Mouse (Mus musculus) limb, embryonic 10.5 days (tissue): Measurements from ENCODE around the gene P3h3. TPM values are rescaled to one million over a fixed set of nuclear protein-coding genes. Genes with fewer than 3 reads are reported as not detected.
"Not testable (repeated sequence)": the region's sequence is repeated elsewhere in the genome, so short reads cannot be mapped to it uniquely, and the experiment has no call there.

Experiments used
- DNase-seq: peaks from one replicate; pipeline ENCODE4 v3.0.0-alpha.2; 2017; ENCODE audit warnings: low spot score
- H3K27ac ChIP-seq: fragments of 300-500 bp; sonication (generic); 2 replicates; pipeline ENCODE4 v1.5.1; 2016; ENCODE audit warnings: mild to moderate bottlenecking
- H3K27me3 ChIP-seq: fragments of 300-500 bp; sonication (generic); 2 replicates; pipeline ENCODE4 v1.6.1; 2016; ENCODE audit warnings: low read depth, mild to moderate bottlenecking; ENCODE audit not compliant: poor library complexity, severe bottlenecking
- H3K36me3 ChIP-seq: fragments of 300-500 bp; sonication (generic); 2 replicates; pipeline ENCODE4 v1.6.1; 2016; ENCODE audit warnings: mild to moderate bottlenecking, moderate library complexity
- H3K4me1 ChIP-seq: fragments of 300-500 bp; sonication (generic); 2 replicates; pipeline ENCODE4 v1.6.1; 2016
- H3K4me3 ChIP-seq: fragments of 300-500 bp; sonication (generic); 2 replicates; pipeline ENCODE4 v1.5.1; 2016; ENCODE audit warnings: mild to moderate bottlenecking, moderate library complexity
- H3K9me3 ChIP-seq: fragments of 300-500 bp; sonication (generic); replicated peaks from 2 replicates; pipeline ENCODE4 v1.6.1; 2016; ENCODE audit warnings: mild to moderate bottlenecking
- WGBS: fragments of 180-500 bp; shearing (Covaris S2); methylation state at CpG from one replicate; pipeline ENCODE4 v1.1.7; 2016; 5-methylcytosine and 5-hydroxymethylcytosine counted together
- polyA plus RNA-seq: library from polyadenylated mRNA; unstranded; fragments of >200 nt; fragmentation: Nextera tagmentation; extraction: Ambion mirVana; gene quantifications from 2 replicates; pipeline ENCODE4 v1.2.1, GENCODE M21; 2016

P3h3 gene
- polyA plus RNA-seq, 1 experiment from 2014 or later, result 26.8 TPM

DNA sequence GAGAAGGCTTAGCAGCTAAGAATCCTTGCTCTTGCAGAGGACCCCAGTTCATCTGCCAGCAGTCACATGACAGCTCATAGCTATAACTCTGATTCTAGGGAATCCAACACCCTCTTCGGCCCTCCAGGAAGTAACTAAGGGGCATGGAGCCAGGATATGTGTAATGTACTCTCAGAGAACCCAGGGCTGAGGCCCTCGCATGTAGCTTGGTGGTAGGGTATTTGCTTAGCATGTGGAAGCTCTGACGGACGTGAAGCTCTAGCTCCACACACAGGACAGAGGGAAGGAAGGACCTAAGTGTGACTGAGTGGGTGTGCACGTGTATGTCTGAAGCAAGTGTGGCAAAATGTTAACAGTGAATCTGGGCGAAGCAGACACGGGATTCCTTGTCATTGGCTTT, 21.1 kb downstream of the P3h3 start:
- Histone ChIP-seq H3K4me3 (no peak overlapping the region), H3K27ac (0 out of 2 replicates have a peak overlapping the region, but pooled peaks have one; percentile 51), H3K27me3 (0 out of 2 replicates have a peak, but pooled peaks cover 9% of the 10 kb centered on the region), H3K9me3 (no peaks in the 10 kb centered on the region), H3K4me1 (peaks cover 73% of the 10 kb centered on the region), H3K36me3 (peaks cover 48% of the 10 kb centered on the region)
- DNase-seq, result no peak
- WGBS, result 82% methylated on average over 7 of the region's 7 CpGs

DNA sequence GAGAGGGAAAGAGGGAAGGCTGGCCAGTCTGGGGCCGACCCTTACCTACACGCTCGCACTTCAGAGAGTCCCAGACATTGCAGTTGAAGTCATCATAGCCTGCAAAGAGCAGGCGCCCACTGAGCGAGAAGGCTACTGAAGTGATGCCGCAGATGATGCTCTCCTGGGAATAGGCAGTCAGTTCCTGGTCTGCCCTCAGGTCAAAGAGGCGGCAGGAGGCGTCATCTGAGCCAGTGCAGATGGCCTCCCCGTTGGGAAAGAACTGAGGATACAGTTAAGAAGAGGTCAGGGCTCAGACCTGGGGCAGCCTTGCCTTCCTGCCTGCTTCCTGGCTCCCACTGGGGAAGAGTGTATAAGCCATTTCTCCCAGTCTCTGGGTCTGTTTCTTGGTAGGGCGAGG, 22.0 kb downstream of the P3h3 start:
- Histone ChIP-seq H3K4me1 (peaks cover 78% of the 10 kb centered on the region), H3K27me3 (0 out of 2 replicates have a peak, but pooled peaks cover 9% of the 10 kb centered on the region), H3K27ac (peak overlapping the region; percentile 4; the same call in 1 of the 2 replicates), H3K9me3 (no peaks in the 10 kb centered on the region), H3K4me3 (peak overlapping the region; percentile 6; the same call in 1 of the 2 replicates), H3K36me3 (peaks cover 44% of the 10 kb centered on the region)
- DNase-seq, result peak; percentile 57
- WGBS, result 37% methylated on average over 10 of the region's 10 CpGs

GRCm38 (mm10) chr6:124834512-124835081, 23.0 kb downstream of the P3h3 start:
- no peak overlapping the region for H3K27ac ChIP-seq
- no peak overlapping the region for H3K4me3 ChIP-seq
- DNase-seq, result no peak
- H3K9me3 ChIP-seq, result no peaks in the 10 kb centered on the region
- peaks cover 44% of the 10 kb centered on the region for H3K36me3 ChIP-seq
- peaks cover 72% of the 10 kb centered on the region for H3K4me1 ChIP-seq
- 0 out of 2 replicates have a peak, but pooled peaks cover 5% of the 10 kb centered on the region for H3K27me3 ChIP-seq
- WGBS, result 91% methylated on average over 6 of the region's 6 CpGs

DNA sequence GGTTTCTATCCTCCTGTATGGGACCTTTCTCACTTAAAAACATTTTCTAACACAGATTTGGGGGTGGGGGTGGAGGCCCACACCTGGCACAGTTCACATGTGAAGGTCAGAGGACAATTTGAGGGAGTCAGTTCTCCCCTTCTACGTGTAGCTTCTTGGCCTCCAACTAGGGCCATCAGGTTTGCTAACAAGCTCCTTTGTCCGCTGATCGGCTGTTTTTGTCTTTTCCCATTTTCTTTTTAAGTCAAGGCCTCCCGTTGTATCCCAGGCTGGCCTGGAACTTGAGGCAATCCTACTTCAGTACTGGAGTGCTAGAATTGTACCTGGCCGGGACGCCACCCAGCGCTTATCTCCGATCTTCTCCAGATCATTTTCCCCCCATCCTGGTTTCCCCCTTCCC, 25.9 kb downstream of the P3h3 start:
- no peaks in the 10 kb centered on the region for H3K9me3 ChIP-seq
- no peak for DNase-seq
- WGBS, result 92% methylated on average over 8 of the region's 8 CpGs
- peak overlapping the region; percentile 80; the same call in 1 of the 2 replicates for H3K4me3 ChIP-seq
- no peaks in the 10 kb centered on the region for H3K27me3 ChIP-seq
- H3K36me3 ChIP-seq, result peaks cover 53% of the 10 kb centered on the region
- no peak overlapping the region for H3K27ac ChIP-seq
- H3K4me1 ChIP-seq, result peaks cover 59% of the 10 kb centered on the region

- not testable (repeated sequence) for H3K9me3 ChIP-seq, H3K27ac ChIP-seq, H3K27me3 ChIP-seq, DNase-seq
- Histone ChIP-seq H3K4me3 (peak overlapping the region; percentile 80; the same call in 1 of the 2 replicates), H3K4me1 (peaks cover 54% of the 10 kb centered on the region), H3K36me3 (peaks cover 57% of the 10 kb centered on the region)
- 91% methylated on average over 4 of the region's 4 CpGs for WGBS
Measured at GRCm38 (mm10) chr6:124831199-124831598, 26.4 kb downstream of the P3h3 start.

DNA sequence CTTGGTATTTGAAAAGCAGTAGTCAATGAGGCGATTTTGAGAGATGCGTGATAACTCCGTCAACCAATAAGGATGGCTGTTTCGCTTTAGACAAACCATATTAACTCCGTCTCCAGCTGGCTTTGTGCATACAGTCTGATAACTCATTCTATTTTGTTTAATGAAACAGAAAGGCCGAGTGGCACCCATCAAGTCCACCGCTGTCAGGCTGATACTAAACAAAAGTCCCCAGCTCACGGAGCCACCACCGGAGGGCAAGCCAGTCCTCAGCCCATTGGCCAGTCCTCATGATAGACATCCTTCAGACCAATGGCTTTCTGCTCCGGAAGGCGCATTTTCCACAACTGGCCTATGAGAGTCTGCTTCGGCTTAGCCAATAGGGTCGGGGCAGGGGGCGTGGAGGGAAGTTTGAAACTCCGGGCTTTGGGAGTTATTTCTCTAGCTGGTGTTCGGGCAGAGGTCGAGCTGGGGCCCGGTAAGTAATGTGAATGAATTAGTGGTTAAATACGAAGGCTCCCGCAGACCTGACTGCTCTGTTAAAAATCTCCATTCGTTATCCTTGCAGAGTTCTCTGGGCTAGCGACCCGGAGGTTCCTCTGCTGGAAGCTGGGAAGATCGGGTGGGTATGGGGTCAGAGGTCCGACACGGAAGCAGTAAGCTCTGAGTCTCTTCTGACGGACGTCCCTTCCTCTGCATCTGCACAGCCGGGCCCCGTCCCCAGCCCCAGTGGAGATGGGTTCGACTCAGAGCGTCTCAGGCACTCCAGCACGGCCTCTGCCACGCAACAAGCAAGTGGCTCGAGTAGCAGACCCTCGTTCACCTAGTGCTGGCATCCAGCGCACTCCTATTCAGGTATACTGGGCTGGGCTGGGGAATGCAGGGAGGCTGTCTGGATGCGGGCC, 27.5 kb downstream of the P3h3 start:
- peak overlapping the region; percentile 80 for H3K4me3 ChIP-seq
- H3K9me3 ChIP-seq, result no peaks in the 10 kb centered on the region
- H3K27me3 ChIP-seq, result no peaks in the 10 kb centered on the region
- WGBS, result under 1% methylated on average over 38 of the region's 38 CpGs
- peaks cover 64% of the 10 kb centered on the region for H3K36me3 ChIP-seq
- H3K4me1 ChIP-seq, result peaks cover 43% of the 10 kb centered on the region
- peak; percentile 87 for DNase-seq
- H3K27ac ChIP-seq, result peak overlapping the region; percentile 90

DNA sequence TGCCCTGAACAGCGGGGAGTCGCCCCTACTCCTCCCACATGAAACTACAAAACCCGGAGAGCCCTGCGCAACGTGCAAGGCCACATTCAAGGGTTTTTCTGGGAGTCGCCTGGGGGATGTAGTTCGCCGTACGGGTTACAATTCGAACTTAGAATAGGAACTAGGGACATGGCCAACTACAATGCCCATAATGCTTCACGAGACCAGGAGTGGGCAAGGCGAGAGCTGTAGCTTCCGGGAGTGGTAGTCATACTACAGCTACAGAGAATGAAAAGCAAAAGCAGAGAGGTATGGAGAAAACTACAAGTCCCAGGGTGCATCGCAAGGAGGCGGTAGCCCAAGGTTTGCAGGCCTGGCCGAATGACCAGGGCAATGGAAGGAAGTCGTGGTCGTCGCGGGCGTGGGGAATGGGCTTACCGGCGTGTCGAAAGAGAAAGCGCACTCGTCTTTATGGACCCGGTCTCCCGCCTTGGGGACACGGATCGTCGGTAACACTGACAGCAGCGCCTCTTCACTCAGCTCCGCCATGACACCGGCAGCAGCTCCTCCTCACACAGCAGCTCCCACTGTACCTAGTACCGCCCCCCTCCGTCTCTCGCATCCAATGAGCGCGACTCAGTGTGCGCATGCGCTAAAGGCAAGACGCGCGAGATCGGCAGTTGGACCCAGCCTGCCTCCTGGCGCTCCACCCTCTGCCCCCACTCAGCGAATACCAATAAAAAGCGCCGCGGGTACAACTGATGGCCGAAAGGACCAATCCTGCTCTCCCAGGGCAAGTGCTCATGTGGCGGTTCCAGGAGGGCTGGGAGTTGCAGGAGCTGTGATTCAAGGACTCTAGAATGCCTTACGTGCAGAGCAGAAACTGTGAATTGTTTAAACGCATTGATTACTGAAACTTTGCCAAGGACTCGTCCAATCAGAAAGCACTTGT, 28.4 kb downstream of the P3h3 start, which contains the start of the genes Usp5 and Cdca3:
Usp5 (minus strand) TSS at position 617 of the 931 bp plus-strand sequence.
Cdca3 (plus strand) TSS at position 680 of the 931 bp plus-strand sequence.
- DNase-seq, result peak; percentile 96
- Histone ChIP-seq H3K36me3 (peaks cover 64% of the 10 kb centered on the region), H3K9me3 (no peaks in the 10 kb centered on the region), H3K27me3 (no peaks in the 10 kb centered on the region), H3K27ac (peak within 1 kb of the TSS; percentile 90), H3K4me1 (peaks cover 34% of the 10 kb centered on the region), H3K4me3 (peak within 1 kb of the TSS; percentile 80)
- under 1% methylated on average over 55 of the region's 55 CpGs for WGBS

GRCm38 (mm10) chr6:124828101-124828592, 29.4 kb downstream of the P3h3 start:
- Histone ChIP-seq H3K9me3 (no peaks in the 10 kb centered on the region), H3K4me3 (peak overlapping the region; percentile 80), H3K36me3 (peaks cover 64% of the 10 kb centered on the region), H3K27ac (peak overlapping the region; percentile 90), H3K27me3 (no peaks in the 10 kb centered on the region), H3K4me1 (peaks cover 30% of the 10 kb centered on the region)
- peak; percentile 53 for DNase-seq
- WGBS, result 25% methylated on average over 10 of the region's 10 CpGs

GRCm38 (mm10) chr6:124822049-124822448, 35.5 kb downstream of the P3h3 start:
- peaks cover 99% of the 10 kb centered on the region for H3K36me3 ChIP-seq
- WGBS, result 98% methylated on average over 4 of the region's 4 CpGs
- H3K9me3 ChIP-seq, result no peaks in the 10 kb centered on the region
- H3K4me1 ChIP-seq, result no peaks in the 10 kb centered on the region
- DNase-seq, result no peak
- H3K27me3 ChIP-seq, result no peaks in the 10 kb centered on the region
- no peak overlapping the region for H3K27ac ChIP-seq
- H3K4me3 ChIP-seq, result no peak overlapping the region

GRCm38 (mm10) chr6:124820891-124821290, 36.7 kb downstream of the P3h3 start:
- H3K27me3 ChIP-seq, result no peaks in the 10 kb centered on the region
- no peak overlapping the region for H3K4me3 ChIP-seq
- peaks cover 100% of the 10 kb centered on the region for H3K36me3 ChIP-seq
- no peaks in the 10 kb centered on the region for H3K9me3 ChIP-seq
- WGBS, result 94% methylated on average over 5 of the region's 5 CpGs
- no peaks in the 10 kb centered on the region for H3K4me1 ChIP-seq
- H3K27ac ChIP-seq, result no peak overlapping the region
- DNase-seq, result no peak

DNA sequence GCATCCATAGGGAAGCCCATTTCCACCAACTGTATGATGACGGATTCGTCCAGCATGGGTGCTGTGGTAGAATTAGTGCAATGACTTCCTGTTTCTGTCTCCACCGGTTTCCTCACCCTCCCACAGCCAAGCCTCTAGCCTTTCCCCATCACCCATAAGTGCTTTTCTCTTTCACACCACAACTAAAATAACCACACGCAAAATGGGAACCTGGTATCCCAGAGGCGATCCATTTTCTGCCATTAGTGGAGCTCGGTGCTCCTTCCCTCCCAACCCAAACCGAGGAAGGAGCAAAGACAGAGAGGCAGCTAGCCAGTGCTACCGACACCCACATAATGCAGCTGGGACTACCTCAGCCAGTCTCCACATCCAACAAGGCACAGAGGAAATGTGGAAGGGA, 39.6 kb downstream of the P3h3 start:
- Histone ChIP-seq H3K4me1 (peaks cover 18% of the 10 kb centered on the region), H3K27me3 (no peaks in the 10 kb centered on the region), H3K9me3 (no peaks in the 10 kb centered on the region), H3K4me3 (no peak overlapping the region), H3K36me3 (peaks cover 84% of the 10 kb centered on the region), H3K27ac (no peak overlapping the region)
- no peak for DNase-seq
- 89% methylated on average over 8 of the region's 8 CpGs for WGBS

DNA sequence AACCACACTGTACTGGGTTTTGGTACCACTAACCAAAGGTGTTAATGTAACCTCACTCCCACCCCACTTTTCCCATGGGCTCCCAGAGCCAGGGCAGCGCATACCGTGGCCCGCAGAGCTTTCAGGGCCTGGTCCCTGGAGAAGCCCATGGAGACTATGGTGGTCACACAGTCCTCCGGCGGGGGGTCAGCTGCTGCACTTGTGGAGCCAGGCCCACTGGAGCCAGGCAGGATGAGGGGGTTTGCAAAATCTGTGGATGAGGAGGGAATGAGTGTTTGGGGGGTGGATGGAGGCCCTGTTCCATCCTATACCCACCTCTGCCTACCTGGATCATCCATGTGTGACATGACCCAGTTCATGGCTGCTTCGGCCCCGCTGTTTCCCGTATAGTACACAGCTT, 40.0 kb downstream of the P3h3 start:
- Histone ChIP-seq H3K4me1 (peaks cover 22% of the 10 kb centered on the region), H3K9me3 (no peaks in the 10 kb centered on the region), H3K27ac (no peak overlapping the region), H3K36me3 (peaks cover 83% of the 10 kb centered on the region), H3K27me3 (no peaks in the 10 kb centered on the region), H3K4me3 (no peak overlapping the region)
- no peak for DNase-seq
- 98% methylated on average over 8 of the region's 8 CpGs for WGBS
